Mouse (Mus musculus): Measurements from ENCODE around the gene Arhgap22.

Gene Arhgap22

GRCm38 (mm10) chr14:33329297-33329805 lies 115.5 kb downstream of the Arhgap22 start:
- no peak for DNase-seq (ENCODE audit: extremely low spot score, low spot score)

DNA sequence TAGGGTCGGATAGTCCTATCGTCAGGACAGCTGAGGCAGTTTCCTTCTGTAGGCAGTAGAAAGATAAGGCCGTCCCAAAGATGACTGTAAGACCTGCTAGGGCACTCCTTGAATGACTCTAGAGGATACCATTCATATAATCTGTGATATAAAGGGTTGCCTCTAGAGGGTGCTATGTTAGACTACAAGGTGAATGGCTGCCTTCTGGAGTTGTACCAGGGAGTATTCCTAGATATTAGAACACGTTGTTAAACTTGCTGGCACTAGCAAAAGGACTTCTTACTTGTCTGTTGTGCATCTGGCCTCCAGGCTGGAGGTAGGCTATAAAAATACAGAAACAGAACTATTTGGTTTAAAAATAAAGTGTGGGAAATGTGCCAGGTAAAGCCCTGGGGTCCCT lies 117.2 kb downstream of the Arhgap22 start:
- DNase-seq (ENCODE audit: extremely low spot score, low spot score) = no peak

DNA sequence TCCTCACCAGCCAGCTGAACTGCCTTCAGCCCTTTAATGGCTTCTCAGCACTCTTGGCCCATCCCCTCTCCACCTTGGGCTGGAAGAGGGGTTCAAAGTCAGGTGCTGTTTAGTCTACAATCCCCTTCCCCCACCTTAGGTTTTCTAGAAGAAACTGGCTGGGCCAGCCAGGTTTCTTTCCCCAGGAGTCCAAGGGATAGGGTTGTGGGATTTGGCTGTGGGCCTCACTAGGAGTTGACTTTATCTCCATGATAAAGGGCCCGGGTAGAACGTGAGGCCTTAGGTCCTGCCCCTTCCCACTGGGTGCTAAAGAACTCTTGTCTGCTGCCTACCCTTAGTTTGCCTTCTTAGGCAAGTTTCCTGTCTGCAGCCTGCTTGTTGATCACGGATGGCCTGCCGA lies 117.8 kb downstream of the Arhgap22 start:
- DNase-seq (ENCODE audit: extremely low spot score, low spot score) = no peak

- DNase-seq (ENCODE audit: extremely low spot score, low spot score) = peak; percentile 34
Measured at GRCm38 (mm10) chr14:33333833-33334232, 120.0 kb downstream of the Arhgap22 start.

GRCm38 (mm10) chr14:33334402-33334801 lies 120.6 kb downstream of the Arhgap22 start:
- DNase-seq (ENCODE audit: extremely low spot score, low spot score) = no peak

- no peak for DNase-seq (ENCODE audit: extremely low spot score, low spot score)
Measured at GRCm38 (mm10) chr14:33335733-33336132, 121.9 kb downstream of the Arhgap22 start.

DNA sequence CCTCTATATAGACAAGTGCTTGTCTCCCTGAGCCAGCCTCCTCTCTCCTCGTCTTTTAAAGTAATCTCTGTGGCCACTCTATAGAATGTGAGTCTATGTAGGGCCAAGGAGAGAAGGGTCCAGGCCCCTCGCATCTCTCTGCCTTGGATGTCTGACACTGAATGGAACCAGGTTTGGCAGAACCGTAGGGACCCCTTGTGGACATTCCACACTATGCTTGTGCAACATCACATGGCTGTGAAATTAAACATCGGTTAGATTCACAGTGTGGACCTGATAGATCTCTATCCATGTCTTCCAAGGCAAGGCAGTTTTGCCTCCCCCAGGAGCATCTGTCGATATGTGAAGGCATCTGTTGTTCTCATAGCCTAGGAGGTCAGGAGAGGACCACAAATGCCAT lies 124.9 kb downstream of the Arhgap22 start:
- no peak for DNase-seq (ENCODE audit: extremely low spot score, low spot score)

GRCm38 (mm10) chr14:33343131-33343725 lies 129.4 kb downstream of the Arhgap22 start:
- DNase-seq (ENCODE audit: extremely low spot score, low spot score) = no peak

GRCm38 (mm10) chr14:33346546-33346945 lies 132.7 kb downstream of the Arhgap22 start:
- no peak for DNase-seq (ENCODE audit: extremely low spot score, low spot score)

DNA sequence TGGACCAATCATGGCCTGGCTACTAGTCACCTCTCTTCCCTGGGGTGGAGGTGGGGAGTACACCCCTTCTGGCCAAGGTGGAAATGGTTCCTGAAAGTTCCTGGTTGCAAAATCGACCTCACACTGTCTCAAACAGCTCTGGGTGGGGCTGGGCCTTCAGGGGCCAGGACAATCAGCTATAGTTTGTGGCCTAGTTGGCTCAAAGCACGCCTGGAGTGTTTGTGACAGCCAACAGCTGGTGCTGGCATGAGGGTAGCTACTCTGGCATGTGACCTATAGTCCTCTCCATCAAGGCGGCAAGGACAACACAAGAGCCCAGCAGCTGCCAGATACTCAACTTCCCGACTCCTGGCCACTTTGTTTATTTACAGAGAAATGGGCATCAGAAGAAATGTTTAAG lies 133.9 kb downstream of the Arhgap22 start:
- DNase-seq (ENCODE audit: extremely low spot score, low spot score) = no peak

GRCm38 (mm10) chr14:33348146-33348545 lies 134.3 kb downstream of the Arhgap22 start:
- no peak for DNase-seq (ENCODE audit: extremely low spot score, low spot score)

GRCm38 (mm10) chr14:33351019-33351418 lies 137.2 kb downstream of the Arhgap22 start:
- peak; percentile 40 for DNase-seq (ENCODE audit: extremely low spot score, low spot score)

GRCm38 (mm10) chr14:33351984-33352722 lies 138.3 kb downstream of the Arhgap22 start:
- no peak for DNase-seq (ENCODE audit: extremely low spot score, low spot score)

DNA sequence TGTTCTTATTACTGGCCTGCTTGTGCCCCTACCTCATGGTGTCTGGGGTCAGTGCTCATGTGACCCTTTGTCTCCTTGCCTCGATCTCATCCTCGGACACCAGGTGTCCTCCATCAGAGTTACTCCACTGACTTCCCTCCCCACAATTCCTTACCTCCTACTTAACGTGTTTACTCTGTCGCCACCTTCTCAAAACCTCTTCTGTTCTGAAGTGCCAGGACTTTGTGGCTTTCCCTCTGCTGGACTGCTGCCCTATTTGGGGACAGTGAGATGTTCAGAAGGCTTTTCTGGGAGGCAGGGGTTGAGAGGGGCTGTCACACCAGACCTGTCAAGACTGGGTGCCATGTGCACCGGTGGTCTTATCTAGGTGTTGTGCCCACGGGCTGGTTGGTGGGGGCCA lies 139.1 kb downstream of the Arhgap22 start:
- no peak for DNase-seq (ENCODE audit: extremely low spot score, low spot score)

- no peak for DNase-seq (ENCODE audit: extremely low spot score, low spot score)
Measured at GRCm38 (mm10) chr14:33355276-33355675, 141.4 kb downstream of the Arhgap22 start.

DNA sequence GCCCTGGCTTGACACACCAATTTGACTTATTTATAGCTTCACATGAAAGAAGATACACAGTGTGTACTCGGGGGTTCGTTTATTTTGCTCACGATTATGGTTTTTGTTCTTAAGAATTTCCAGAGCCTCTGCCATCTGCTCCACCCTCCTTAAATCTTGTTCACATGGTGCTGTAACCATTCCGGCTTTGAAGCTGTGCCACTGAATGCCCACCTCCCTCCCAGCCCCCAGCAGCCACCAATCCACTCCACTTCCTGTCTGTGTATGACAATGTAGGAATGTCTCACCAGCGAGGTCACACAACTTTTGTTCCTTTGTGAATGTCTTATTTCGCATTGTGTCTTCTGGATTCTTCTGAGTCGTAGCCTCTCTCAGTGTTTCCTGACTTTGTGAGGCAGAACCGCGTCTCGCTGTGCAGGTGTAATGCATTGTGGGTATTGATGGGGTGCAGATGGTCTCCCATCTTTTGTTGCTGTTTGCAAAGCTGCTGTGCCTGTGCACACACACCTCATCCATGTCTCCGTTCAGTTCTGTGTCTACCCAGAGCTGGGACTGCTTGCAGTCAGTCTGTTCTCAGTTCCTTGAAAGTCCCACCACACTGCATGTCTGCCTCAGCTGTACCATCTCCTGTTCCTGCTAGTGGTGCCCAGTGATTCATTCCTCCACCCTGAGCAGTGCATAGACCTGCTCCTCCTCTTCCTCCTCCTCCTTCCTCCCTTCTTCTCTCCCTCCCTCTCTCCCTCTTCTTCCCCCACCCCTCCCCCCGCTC lies 144.0 kb downstream of the Arhgap22 start:
- no peak for DNase-seq (ENCODE audit: extremely low spot score, low spot score)

GRCm38 (mm10) chr14:33358891-33359290 lies 145.1 kb downstream of the Arhgap22 start:
- no peak for DNase-seq (ENCODE audit: extremely low spot score, low spot score)

- DNase-seq (ENCODE audit: extremely low spot score, low spot score) = no peak
Measured at GRCm38 (mm10) chr14:33361546-33361945, 147.7 kb downstream of the Arhgap22 start.

- DNase-seq (ENCODE audit: extremely low spot score, low spot score) = no peak
Measured at GRCm38 (mm10) chr14:33362122-33362521, 148.3 kb downstream of the Arhgap22 start.

DNA sequence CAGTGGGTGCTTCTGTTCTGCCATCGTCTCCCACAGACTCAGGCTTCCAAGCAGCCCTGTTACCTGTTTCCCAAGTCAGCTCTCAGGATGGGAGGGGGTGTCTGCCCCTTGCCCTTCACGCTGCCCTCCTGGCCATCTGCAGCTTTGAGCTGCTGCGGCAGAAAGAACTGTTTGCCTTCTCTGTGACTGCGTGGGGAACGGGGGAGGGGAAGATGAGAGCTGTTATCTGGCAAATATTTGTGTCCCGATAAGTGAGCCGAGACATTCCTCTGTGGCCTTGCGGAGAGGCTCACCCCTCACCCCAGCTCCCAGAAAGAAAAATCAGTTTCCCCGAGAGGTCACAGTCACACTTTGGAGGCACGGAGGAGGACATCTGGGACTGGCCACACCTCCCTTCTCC lies 149.0 kb downstream of the Arhgap22 start:
- DNase-seq (ENCODE audit: extremely low spot score, low spot score) = no peak

DNA sequence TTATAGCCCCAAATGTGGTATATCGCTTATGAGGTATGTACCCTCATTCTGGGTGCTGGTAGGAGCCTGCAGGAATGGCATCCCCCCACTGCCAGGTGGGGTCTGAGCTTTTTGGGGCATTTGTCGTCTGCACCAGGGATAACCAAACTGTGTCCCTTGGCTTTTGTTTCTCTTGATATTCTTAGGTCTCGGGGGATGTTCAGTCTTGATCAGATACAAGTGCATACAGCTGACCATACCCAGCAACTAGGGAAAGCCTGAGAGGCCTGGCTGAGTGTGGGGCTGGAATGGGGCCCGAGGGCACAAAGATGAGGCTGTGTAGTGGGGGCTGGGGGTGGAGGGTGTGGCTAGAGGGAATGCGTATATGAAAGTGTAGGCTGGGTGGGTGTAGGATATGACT lies 149.8 kb downstream of the Arhgap22 start:
- DNase-seq (ENCODE audit: extremely low spot score, low spot score) = no peak

DNA sequence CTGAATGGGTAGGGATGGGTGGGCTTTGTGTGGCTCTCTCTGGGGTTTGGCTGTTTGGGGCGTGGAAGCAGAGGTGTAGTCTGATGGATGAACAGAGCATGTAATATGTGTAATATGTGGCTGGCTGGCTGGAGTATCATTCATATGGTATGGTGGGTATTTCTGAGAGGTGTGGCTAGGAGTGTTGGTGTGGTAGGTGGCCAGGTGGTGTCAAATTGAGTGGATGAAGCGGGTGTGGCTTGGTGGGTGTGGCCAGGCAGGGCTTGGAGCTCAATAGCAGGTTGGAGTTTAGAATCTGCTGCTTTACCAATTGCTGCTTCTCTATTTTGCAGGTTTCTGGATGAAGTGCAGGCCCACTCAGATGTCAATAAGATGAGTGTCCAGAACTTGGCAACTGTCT lies 150.2 kb downstream of the Arhgap22 start:
- DNase-seq (ENCODE audit: extremely low spot score, low spot score) = no peak
